Mouse (Mus musculus) olfactory bulb, adult 2 months (tissue): ENCODE results near the gene Padi2. TPM values are rescaled to one million over a fixed set of nuclear protein-coding genes. Genes with fewer than 3 reads are reported as not detected.

Experiments
- H3K27ac ChIP-seq: fragments of 200-500 bp; 2 replicates; pipeline ENCODE4 v1.5.1; 2012; ENCODE audit warnings: low read depth, low read length; ENCODE audit not compliant: insufficient read depth
- H3K4me1 ChIP-seq: fragments of 200-500 bp; 2 replicates; pipeline ENCODE4 v1.6.1; 2012; ENCODE audit warnings: low read length; ENCODE audit not compliant: control insufficient read depth, insufficient read depth
- H3K4me3 ChIP-seq: fragments of 200-500 bp; 2 replicates; pipeline ENCODE4 v1.5.1; 2012; ENCODE audit warnings: mild to moderate bottlenecking, low read depth, low read length, moderate library complexity; ENCODE audit not compliant: insufficient read depth
- CTCF ChIP-seq: fragments of 200-500 bp; IDR thresholded peaks from 2 replicates; pipeline ENCODE4 v1.5.1; 2012; ENCODE audit warnings: low read depth, mild to moderate bottlenecking, low read length, moderate library complexity; ENCODE audit not compliant: insufficient read depth
- POLR2A ChIP-seq: fragments of 200-500 bp; IDR thresholded peaks from 2 replicates; pipeline ENCODE4 v1.6.1; 2012; ENCODE audit warnings: mild to moderate bottlenecking, low read depth, low read length, moderate library complexity; ENCODE audit not compliant: insufficient read depth
- WGBS: fragments of 180-500 bp; shearing (Covaris S2); methylation state at CpG from one replicate; pipeline ENCODE4 v1.1.7; 2018; 5-methylcytosine and 5-hydroxymethylcytosine counted together
- polyA plus RNA-seq: library from polyadenylated mRNA; stranded (reverse); fragments of >200 nt; gene quantifications from 2 replicates; pipeline ENCODE4 v1.2.4, GENCODE M21; 2012; ENCODE audit warnings: low replicate concordance; ENCODE audit not compliant: missing spikeins, insufficient read depth, insufficient read length

Gene Padi2
- polyA plus RNA-seq, 1 experiment, result not detected

DNA sequence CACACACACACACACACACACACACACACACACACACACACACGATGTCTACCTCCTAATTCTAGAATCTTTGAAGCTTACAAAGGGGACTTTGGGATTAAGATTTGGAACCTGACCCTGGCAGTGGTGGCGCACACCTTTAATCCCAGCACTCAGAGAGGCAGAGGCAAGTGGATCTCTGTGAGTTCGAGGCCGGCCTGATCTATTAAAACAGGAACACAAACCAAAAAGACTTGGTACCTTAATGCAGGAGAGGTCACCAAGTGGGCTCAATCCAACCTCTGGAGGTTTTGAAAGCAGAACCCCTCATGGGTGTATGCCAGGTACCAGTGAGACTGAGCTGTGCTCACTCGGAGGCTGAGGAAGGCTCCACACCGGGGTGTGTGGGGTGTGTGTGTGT lies 27.0 kb upstream of the Padi2 start:
- WGBS, result 89% methylated on average over 6 of the region's 6 CpGs
- Histone ChIP-seq H3K4me3 (no peak overlapping the region), H3K27ac (no peak overlapping the region), H3K4me1 (peaks cover 8% of the 10 kb centered on the region)
- TF ChIP-seq POLR2A, result no peak
- no peak for TF ChIP-seq CTCF

DNA sequence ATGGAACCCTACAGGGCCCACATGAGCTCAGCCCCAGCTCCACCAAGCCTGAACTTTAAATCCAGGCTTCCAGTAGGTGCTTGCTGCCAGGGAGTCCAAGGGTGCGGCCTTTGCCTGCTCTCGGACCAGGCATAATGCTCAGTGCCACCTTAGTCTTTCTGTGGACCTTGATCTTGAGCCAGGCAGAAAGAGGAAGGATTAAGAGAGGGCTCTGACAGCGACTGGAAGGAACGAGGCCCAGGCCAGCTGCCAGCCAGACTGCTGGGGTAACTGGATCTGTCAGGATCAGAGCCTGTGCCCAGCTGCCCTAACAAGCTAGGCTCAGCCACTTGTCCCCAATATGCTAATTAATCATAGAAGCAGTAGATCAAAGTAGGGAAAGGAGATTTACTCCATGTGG lies 26.4 kb upstream of the Padi2 start:
- peaks cover 8% of the 10 kb centered on the region for H3K4me1 ChIP-seq
- TF ChIP-seq CTCF (no peak), POLR2A (no peak)
- no peak overlapping the region for H3K4me3 ChIP-seq
- no peak overlapping the region for H3K27ac ChIP-seq
- WGBS, result 59% methylated on average over 4 of the region's 4 CpGs

DNA sequence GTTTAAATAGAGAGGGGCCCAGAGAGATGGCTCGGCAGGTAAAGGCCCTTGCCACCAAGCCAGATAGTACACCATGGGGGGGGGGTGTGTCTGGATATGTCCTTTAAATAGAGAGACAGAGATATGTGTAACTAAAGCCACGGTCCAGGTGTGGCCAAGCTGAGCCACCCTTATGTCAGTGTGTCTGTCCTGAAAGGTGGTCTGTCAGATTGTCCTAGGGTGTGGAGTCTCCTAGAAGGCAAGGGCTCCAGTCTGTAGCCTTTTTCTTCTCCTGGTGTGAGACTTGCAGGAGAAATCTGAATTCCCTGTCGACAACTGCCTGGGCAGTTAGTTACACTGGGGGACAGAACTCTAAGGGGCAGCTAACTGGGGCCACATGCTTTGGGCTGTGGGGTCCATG lies 25.9 kb upstream of the Padi2 start:
- no peak overlapping the region for H3K27ac ChIP-seq
- peaks cover 8% of the 10 kb centered on the region for H3K4me1 ChIP-seq
- TF ChIP-seq POLR2A (no peak), CTCF (no peak)
- no peak overlapping the region for H3K4me3 ChIP-seq
- WGBS, result 86% methylated on average over 3 of the region's 3 CpGs

DNA sequence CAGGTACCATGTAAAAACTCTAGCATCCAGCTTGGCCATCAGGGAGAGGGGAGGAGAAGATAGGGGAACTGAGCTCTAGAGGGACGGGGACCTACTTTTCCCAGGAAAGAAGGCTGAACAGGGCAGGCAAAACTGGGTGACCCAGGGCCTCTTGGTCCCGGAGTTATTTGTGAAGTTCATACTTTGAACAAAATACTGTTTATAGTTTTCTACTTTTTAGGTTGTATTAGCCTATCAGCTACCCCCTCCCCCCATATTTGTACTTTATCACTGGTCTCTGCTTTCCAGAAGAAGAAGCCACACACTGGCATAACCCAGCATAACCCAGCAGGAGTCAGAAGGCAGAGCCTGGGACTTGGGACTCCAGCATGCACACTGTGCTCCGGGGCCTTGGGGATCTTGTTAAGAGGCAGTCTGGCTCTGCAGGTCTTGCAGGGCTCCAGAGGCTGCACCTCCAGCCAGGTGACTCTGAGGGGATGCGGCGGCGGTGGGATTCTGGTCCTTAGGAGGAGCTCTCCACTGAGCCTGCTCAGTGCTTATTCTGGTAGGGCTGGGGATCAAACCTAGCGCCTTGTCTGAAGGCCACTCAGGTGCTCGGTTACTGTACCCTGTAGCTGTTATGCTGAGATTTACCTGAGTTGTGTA lies 25.0 kb upstream of the Padi2 start:
- TF ChIP-seq POLR2A, result no peak
- TF ChIP-seq CTCF, result no peak
- no peak overlapping the region for H3K27ac ChIP-seq
- H3K4me1 ChIP-seq, result peaks cover 8% of the 10 kb centered on the region
- 92% methylated on average over 8 of the region's 8 CpGs for WGBS
- no peak overlapping the region for H3K4me3 ChIP-seq

DNA sequence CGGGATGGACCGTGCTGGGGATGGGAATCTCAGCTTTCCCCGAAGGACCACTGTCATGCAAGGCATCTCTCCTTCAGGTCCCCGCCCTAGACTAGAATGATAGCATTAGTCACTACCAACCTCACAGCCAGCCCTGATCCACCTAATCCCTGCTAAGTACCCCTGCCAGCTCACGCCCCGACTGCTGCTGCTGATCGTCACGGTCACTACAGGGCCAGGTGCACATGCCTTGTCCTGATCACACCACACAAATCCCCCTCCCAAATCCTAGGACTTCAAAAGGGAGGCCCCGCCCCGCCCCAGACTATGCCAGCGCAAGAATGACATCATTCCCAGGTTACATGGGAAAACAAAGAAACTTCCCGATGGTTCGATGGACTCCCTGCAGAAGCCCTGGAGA lies 24.4 kb upstream of the Padi2 start:
- 94% methylated on average over 13 of the region's 13 CpGs for WGBS
- Histone ChIP-seq H3K27ac (no peak overlapping the region), H3K4me1 (peaks cover 4% of the 10 kb centered on the region), H3K4me3 (no peak overlapping the region)
- TF ChIP-seq POLR2A, result no peak

DNA sequence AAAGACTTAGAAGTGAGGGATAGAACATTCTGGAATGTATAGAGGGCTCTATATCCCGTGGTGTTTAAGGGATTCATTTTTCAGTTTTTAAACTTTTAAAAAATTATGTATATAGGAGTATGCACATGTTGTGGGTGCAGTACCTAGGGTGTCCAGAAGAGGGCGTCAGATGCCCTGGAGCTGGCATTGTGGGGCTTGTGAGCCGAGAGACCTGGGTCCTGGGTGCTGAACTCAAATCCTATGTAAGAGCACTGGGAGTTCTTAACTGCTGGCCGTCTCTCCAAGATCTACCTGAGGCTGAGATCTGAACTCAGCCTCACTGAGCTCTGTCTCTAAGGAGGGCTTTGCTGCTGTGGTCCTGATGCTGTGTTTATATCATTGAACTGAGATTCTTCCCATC lies 23.8 kb upstream of the Padi2 start:
- peaks cover 3% of the 10 kb centered on the region; the same call in 1 of the 2 replicates for H3K4me1 ChIP-seq
- no peak for TF ChIP-seq POLR2A
- TF ChIP-seq CTCF, result no peak
- 66% methylated on average over 4 of the region's 4 CpGs for WGBS
- no peak overlapping the region for H3K27ac ChIP-seq
- no peak overlapping the region for H3K4me3 ChIP-seq

DNA sequence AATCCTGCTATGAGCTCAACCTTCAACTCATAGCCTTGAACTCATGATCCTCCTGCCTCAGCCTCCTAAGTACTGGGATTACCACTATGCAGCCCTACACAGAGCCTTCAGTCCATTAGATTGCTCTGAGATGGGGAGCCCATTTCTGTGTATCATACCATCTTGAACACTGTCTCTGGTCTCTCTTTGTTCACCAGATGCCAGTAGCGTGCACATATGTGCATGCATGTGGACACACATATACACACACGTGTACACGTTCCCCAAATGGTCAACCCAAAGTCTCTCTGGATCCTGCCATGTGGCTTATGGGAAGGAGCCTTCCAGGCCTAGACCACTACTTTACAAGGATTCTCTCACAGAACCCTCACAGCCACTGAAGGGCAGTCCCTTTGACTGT lies 23.2 kb upstream of the Padi2 start:
- no peak overlapping the region for H3K27ac ChIP-seq
- WGBS, result 96% methylated on average over 3 of the region's 3 CpGs
- TF ChIP-seq POLR2A (no peak), CTCF (no peak)

DNA sequence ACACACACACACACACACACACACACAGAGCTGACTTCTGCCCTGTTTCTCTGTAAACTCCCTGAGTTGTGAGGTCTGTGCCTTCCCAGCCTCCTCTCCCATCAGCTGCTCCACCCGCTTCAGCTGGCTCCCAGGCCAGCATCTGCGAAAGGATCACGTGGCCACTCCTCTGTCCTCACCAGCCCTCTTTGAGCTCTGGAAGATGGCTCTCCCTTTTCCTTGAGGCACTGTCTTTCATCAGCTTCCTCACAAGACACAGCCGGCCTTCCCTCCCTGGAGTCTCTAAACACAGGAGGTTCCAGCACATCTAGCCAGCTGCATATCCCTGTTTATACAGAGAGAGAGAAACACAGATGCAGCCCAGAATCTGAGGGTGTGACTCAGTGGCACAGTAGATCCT lies 22.3 kb upstream of the Padi2 start:
- Histone ChIP-seq H3K4me3 (no peak overlapping the region), H3K4me1 (peaks cover 3% of the 10 kb centered on the region; the same call in 1 of the 2 replicates), H3K27ac (no peak overlapping the region)
- TF ChIP-seq CTCF (no peak), POLR2A (no peak)
- WGBS, result 21% methylated on average over 4 of the region's 4 CpGs

More for the DNA sequence above, 23.2 kb upstream of the Padi2 start:
- H3K4me1 ChIP-seq, result peaks cover 3% of the 10 kb centered on the region; the same call in 1 of the 2 replicates
- H3K4me3 ChIP-seq, result no peak overlapping the region

DNA sequence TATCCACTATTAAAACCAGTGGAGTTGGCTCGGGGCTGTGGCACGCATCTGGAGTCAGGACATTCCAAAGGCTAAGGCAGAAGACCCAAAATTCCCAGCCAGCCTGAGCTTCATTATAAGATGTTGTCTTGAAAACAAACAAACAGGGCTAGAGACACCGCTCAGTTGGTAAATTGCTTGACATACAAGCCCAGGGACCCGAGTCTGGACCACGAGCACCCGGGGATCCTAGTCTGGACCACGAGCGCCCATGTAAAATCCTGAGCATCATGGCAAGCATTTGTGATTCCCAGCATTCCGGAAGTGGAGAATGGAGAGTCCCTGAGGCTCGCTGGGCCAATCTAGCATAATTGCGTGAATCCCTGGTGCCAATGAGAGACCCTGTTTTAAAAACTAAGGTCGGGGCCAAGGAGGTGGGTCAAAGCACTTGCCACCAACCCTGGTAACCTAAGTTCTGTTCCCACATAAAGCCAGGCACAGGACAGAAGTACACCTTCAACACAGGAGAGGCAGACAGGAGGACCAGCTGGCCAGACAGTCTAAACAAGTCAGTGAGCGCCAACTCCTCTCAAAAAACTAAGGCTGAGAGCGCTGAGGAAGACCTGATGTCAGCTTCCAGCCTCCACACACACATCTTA lies 14.5 kb upstream of the Padi2 start:
- Histone ChIP-seq H3K27ac (no peak overlapping the region), H3K4me1 (no peaks in the 10 kb centered on the region), H3K4me3 (no peak overlapping the region)
- no peak for TF ChIP-seq CTCF
- no peak for TF ChIP-seq POLR2A
- 95% methylated on average over 14 of the region's 14 CpGs for WGBS

DNA sequence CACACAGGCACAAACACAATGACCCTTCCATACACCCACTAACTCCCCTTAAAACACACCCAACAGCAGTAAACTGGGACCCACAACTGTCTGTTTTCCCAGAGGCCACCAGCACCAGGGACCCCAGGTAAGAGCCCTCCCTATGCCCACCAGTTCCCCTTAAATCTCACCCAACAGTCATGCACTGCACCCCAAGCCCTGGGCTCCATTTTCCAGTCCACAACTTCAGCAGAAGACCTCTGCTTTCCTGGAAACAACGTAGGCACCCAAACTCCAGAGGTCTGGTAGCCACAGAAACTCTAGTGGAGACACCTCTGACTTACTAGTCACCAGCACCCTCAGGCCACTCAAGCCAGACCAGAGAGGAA lies 14.0 kb upstream of the Padi2 start:
- TF ChIP-seq CTCF (no peak), POLR2A (no peak)
- WGBS, result 61% methylated on average over 1 of the region's 1 CpGs
- Histone ChIP-seq H3K4me1 (no peaks in the 10 kb centered on the region), H3K4me3 (no peak overlapping the region), H3K27ac (no peak overlapping the region)
